Mouse (Mus musculus): ENCODE data around the gene Usb1.

GRCm38 (mm10) chr8:95352871-95353866 lies 21.1 kb downstream of the Usb1 start:
- TF ChIP-seq CTCF (IDR thresholded peaks at IDR 0.05; ENCODE audit: extremely low read depth, insufficient read depth, low read length) (no peak), POLR2A (IDR thresholded peaks at IDR 0.05; ENCODE audit: extremely low read depth, insufficient read depth, low read length) (no peak)
